Mouse (Mus musculus): Measurements from ENCODE around the gene Plxna4. TPM values are rescaled to one million over a fixed set of nuclear protein-coding genes. Genes with fewer than 3 reads are reported as not detected.

Plxna4 gene
- 10 to 100 TPM; 67.6 to 71.8 TPM for total RNA-seq (2021)

GRCm38 (mm10) chr6:32588056-32588671 lies at the start of gene Plxna4:
Plxna4 (minus strand) TSS chr6:32588192.
- DNase-seq (ENCODE audit: low spot score in 2 of 2) = peak; percentile 77 to 85
- intact Hi-C loops (cut with DNase I) = loop anchor here (1.0 to 10.0 kb wide), 2 partner anchors 109 to 373 kb away; no protein-coding TSS in a partner anchor

- peak; percentile 6 to 55 for DNase-seq (ENCODE audit: low spot score in 2 of 2)
- intact Hi-C loops (cut with DNase I) = loop anchor here (2.0 to 10.0 kb wide), 2 partner anchors 33 to 147 kb away; no protein-coding TSS in a partner anchor
Observed at GRCm38 (mm10) chr6:32637568-32638183, 49.7 kb upstream of the Plxna4 start.

GRCm38 (mm10) chr6:32610712-32611111 lies 22.7 kb upstream of the Plxna4 start:
- intact Hi-C loops (cut with DNase I) = no loop called here
- no peak for DNase-seq (ENCODE audit: low spot score in 2 of 2)

GRCm38 (mm10) chr6:32606787-32607186 lies 18.8 kb upstream of the Plxna4 start:
- peak in 1 of 2 experiments; percentile 64 for DNase-seq (ENCODE audit: low spot score in 2 of 2)
- intact Hi-C loops (cut with DNase I) = loop anchor here (5.0 to 10.0 kb wide), 2 partner anchors 106 to 498 kb away; no protein-coding TSS in a partner anchor

GRCm38 (mm10) chr6:32605581-32605980 lies 17.6 kb upstream of the Plxna4 start:
- intact Hi-C loops (cut with DNase I) = loop anchor here (2.0 to 10.0 kb wide), 3 partner anchors 33 to 499 kb away; no protein-coding TSS in a partner anchor
- no peak for DNase-seq (ENCODE audit: low spot score in 2 of 2)

GRCm38 (mm10) chr6:32604901-32605300 lies 16.9 kb upstream of the Plxna4 start:
- peak in 1 of 2 experiments; percentile 93 for DNase-seq (ENCODE audit: low spot score in 2 of 2)
- intact Hi-C loops (cut with DNase I) = loop anchor here (2.0 to 10.0 kb wide), 4 partner anchors 34 to 500 kb away; no protein-coding TSS in a partner anchor

- DNase-seq (ENCODE audit: low spot score in 2 of 2) = peak in 1 of 2 experiments; percentile 56
- intact Hi-C loops (cut with DNase I) = loop anchor here (5.0 to 10.0 kb wide), 2 partner anchors 100 to 503 kb away; no protein-coding TSS in a partner anchor
Observed at GRCm38 (mm10) chr6:32602130-32602529, 14.1 kb upstream of the Plxna4 start.

- intact Hi-C loops (cut with DNase I) = loop anchor here (5.0 to 10.0 kb wide), 2 partner anchors 101 to 503 kb away; no protein-coding TSS in a partner anchor
- no peak for DNase-seq (ENCODE audit: low spot score in 2 of 2)
Observed at GRCm38 (mm10) chr6:32601306-32601705, 13.3 kb upstream of the Plxna4 start.

GRCm38 (mm10) chr6:32595591-32595990 lies 7.6 kb upstream of the Plxna4 start:
- intact Hi-C loops (cut with DNase I) = no loop called here
- DNase-seq (ENCODE audit: low spot score in 2 of 2) = peak in 1 of 2 experiments; percentile 75

- intact Hi-C loops (cut with DNase I) = loop anchor here (1.0 to 5.0 kb wide), 3 partner anchors 263 to 930 kb away; no protein-coding TSS in a partner anchor
- DNase-seq (ENCODE audit: low spot score in 2 of 2) = peak; percentile 69 to 81
Observed at GRCm38 (mm10) chr6:32590979-32591758, 3.2 kb upstream of the Plxna4 start.

- no peak for DNase-seq (ENCODE audit: low spot score in 2 of 2)
- intact Hi-C loops (cut with DNase I) = loop anchor here (2.0 to 10.0 kb wide), 3 partner anchors 375 to 929 kb away; no protein-coding TSS in a partner anchor
Observed at GRCm38 (mm10) chr6:32589632-32590031, 1.6 kb upstream of the Plxna4 start.

GRCm38 (mm10) chr6:32587136-32588009 lies 619 bp downstream of the Plxna4 start:
- peak; percentile 76 to 78 for DNase-seq (ENCODE audit: low spot score in 2 of 2)
- intact Hi-C loops (cut with DNase I) = loop anchor here (1.0 to 10.0 kb wide), 2 partner anchors 108 to 373 kb away; no protein-coding TSS in a partner anchor

GRCm38 (mm10) chr6:32586821-32587135 lies 1.2 kb downstream of the Plxna4 start:
- DNase-seq (ENCODE audit: low spot score in 2 of 2) = no peak
- intact Hi-C loops (cut with DNase I) = loop anchor here (10.0 kb wide), 1 partner anchor 372 kb away; no protein-coding TSS in a partner anchor

GRCm38 (mm10) chr6:32586390-32586789 lies 1.6 kb downstream of the Plxna4 start:
- peak; percentile 73 to 83 for DNase-seq (ENCODE audit: low spot score in 2 of 2)
- intact Hi-C loops (cut with DNase I) = loop anchor here (10.0 kb wide), 1 partner anchor 372 kb away; no protein-coding TSS in a partner anchor

GRCm38 (mm10) chr6:32585211-32585610 lies 2.8 kb downstream of the Plxna4 start:
- DNase-seq (ENCODE audit: low spot score in 2 of 2) = peak in 1 of 2 experiments; percentile 33
- intact Hi-C loops (cut with DNase I) = loop anchor here (10.0 kb wide), 1 partner anchor 370 kb away; no protein-coding TSS in a partner anchor

GRCm38 (mm10) chr6:32584243-32584880 lies 3.6 kb downstream of the Plxna4 start:
- intact Hi-C loops (cut with DNase I) = loop anchor here (10.0 kb wide), 1 partner anchor 370 kb away; no protein-coding TSS in a partner anchor
- DNase-seq (ENCODE audit: low spot score in 2 of 2) = peak; percentile 34 to 53

- intact Hi-C loops (cut with DNase I) = loop anchor here (10.0 kb wide), 1 partner anchor 369 kb away; no protein-coding TSS in a partner anchor
- DNase-seq (ENCODE audit: low spot score in 2 of 2) = peak; percentile 42 to 65
Observed at GRCm38 (mm10) chr6:32583582-32583981, 4.4 kb downstream of the Plxna4 start.

- intact Hi-C loops (cut with DNase I) = no loop called here
- no peak for DNase-seq (ENCODE audit: low spot score in 2 of 2)
Observed at GRCm38 (mm10) chr6:32571485-32571884, 16.5 kb downstream of the Plxna4 start.
